Mouse (Mus musculus) embryonic facial prominence, embryonic 15.5 days (tissue): ENCODE measurements around the gene Ly6c2. TPM values are rescaled to one million over a fixed set of nuclear protein-coding genes. Genes with fewer than 3 reads are reported as not detected.
"Not testable (repeated sequence)": the region's sequence is repeated elsewhere in the genome, so short reads cannot be mapped to it uniquely, and the experiment has no call there.

Experiments used
- ATAC-seq: fragments of 200-750 bp; cut with Nextera tagmentation; 2 replicates; pipeline ENCODE4 v1.8.0; 2017; ENCODE audit warnings: low read depth, moderate TSS enrichment; ENCODE audit not compliant: insufficient number of reproducible peaks, low FRiP score, low TSS enrichment
- H3K27ac ChIP-seq: fragments of 300-500 bp; sonication (generic); replicated peaks from 2 replicates; pipeline ENCODE4 v1.5.1; 2015; ENCODE audit warnings: mild to moderate bottlenecking, inconsistent platforms
- H3K27me3 ChIP-seq: fragments of 300-500 bp; sonication (generic); 2 replicates; pipeline ENCODE4 v1.6.1; 2015; ENCODE audit warnings: inconsistent platforms
- H3K36me3 ChIP-seq: fragments of 300-500 bp; sonication (generic); 2 replicates; pipeline ENCODE4 v1.6.1; 2015; ENCODE audit warnings: mild to moderate bottlenecking, inconsistent platforms
- H3K4me1 ChIP-seq: fragments of 300-500 bp; sonication (generic); 2 replicates; pipeline ENCODE4 v1.6.1; 2015; ENCODE audit warnings: inconsistent platforms
- H3K4me2 ChIP-seq: fragments of 300-500 bp; sonication (generic); replicated peaks from 2 replicates; pipeline ENCODE4 v1.6.1; 2015; ENCODE audit warnings: mild to moderate bottlenecking, inconsistent platforms
- H3K4me3 ChIP-seq: fragments of 300-500 bp; sonication (generic); replicated peaks from 2 replicates; pipeline ENCODE4 v1.5.1; 2015; ENCODE audit warnings: mild to moderate bottlenecking, inconsistent platforms
- H3K9ac ChIP-seq: fragments of 300-500 bp; sonication (generic); 2 replicates; pipeline ENCODE4 v1.6.1; 2015; ENCODE audit warnings: inconsistent platforms
- H3K9me3 ChIP-seq: fragments of 300-500 bp; sonication (generic); replicated peaks from 2 replicates; pipeline ENCODE4 v1.6.1; 2016; ENCODE audit warnings: inconsistent platforms
- WGBS: fragments of 180-500 bp; shearing (Covaris S2); methylation state at CpG from one replicate; pipeline ENCODE4 v1.1.7; 2015; 5-methylcytosine and 5-hydroxymethylcytosine counted together
- polyA plus RNA-seq: library from polyadenylated mRNA; unstranded; fragments of >200 nt; fragmentation: Nextera tagmentation; extraction: Ambion mirVana; gene quantifications from 2 replicates; pipeline ENCODE4 v1.2.1, GENCODE M21; 2015

Gene Ly6c2
- polyA plus RNA-seq, 1 experiment from 2014 or later, result 1.8 TPM

DNA sequence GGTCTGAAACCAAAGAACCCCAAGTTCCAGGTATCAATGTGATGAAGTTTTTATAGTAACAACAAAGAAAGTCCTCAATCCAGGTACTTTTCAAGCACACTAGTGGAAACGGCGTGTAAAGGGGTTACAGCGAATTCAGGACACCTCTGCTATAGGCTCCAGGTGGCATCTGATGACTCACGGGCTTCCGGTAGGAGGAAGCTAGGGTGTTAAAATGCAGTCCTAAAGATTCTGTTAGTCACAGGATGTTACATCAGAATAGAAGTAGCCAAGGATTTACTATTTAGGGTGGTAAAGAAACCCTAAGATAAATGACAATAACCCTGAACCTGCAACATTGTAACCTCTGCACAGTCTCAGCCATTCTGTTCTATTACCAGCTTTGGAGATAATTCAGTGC lies 5.7 kb upstream of the Ly6c2 start:
- not testable (repeated sequence) for H3K4me1 ChIP-seq, H3K4me2 ChIP-seq, H3K27ac ChIP-seq, H3K36me3 ChIP-seq, ATAC-seq, H3K27me3 ChIP-seq, H3K9me3 ChIP-seq, H3K9ac ChIP-seq, H3K4me3 ChIP-seq
- 86% methylated on average over 5 of the region's 5 CpGs for WGBS

DNA sequence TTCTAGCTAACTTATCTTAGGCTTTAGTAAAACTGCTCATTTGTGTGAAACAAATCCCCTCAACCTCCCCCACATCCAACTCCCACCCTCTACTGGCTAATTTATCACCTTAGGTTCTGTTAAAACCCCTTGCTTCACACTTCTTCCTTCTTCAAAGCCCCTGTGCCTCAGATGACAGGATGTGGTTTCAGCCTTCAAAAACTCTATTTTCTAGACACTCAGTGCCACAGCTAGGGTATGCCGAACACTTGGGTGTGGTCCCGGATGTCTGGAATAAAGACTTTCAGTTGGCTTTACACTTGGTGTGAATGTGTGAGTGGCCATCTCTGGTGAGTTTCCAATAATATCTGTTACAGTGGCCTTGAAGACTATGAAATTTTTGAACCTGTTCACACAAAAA lies 4.8 kb upstream of the Ly6c2 start:
- 79% methylated on average over 2 of the region's 2 CpGs for WGBS
- Histone ChIP-seq H3K4me2 (no peak overlapping the region), H3K9me3 (no peaks in the 10 kb centered on the region), H3K4me1 (no peaks in the 10 kb centered on the region), H3K4me3 (no peak overlapping the region), H3K36me3 (no peaks in the 10 kb centered on the region), H3K9ac (no peak overlapping the region), H3K27me3 (no peaks in the 10 kb centered on the region), H3K27ac (no peak overlapping the region)
- ATAC-seq, result no peak

DNA sequence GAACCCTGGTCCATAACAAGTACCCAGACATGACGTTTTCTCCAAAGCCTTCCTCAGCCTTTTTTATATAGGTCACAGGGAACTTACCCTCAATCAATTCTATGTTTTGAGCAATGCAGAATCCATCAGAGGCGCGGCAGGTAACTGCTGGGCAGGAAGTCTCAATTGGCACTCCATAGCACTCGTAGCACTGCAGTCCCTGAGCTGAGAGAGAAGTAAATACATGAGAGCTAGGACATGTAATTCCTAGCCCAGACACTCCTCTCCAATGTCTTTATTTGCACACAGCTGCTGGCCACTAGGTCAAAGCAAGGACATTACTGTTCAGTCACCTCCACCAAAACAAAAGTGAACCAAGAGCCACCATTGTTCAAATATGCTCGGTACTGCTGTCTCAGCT lies 1.3 kb downstream of the Ly6c2 start:
- H3K4me1 ChIP-seq, H3K4me2 ChIP-seq, ATAC-seq, H3K9ac ChIP-seq, H3K36me3 ChIP-seq, H3K27me3 ChIP-seq, H3K9me3 ChIP-seq, H3K4me3 ChIP-seq, H3K27ac ChIP-seq: not testable (repeated sequence)
- 81% methylated on average over 2 of the region's 5 CpGs for WGBS

DNA sequence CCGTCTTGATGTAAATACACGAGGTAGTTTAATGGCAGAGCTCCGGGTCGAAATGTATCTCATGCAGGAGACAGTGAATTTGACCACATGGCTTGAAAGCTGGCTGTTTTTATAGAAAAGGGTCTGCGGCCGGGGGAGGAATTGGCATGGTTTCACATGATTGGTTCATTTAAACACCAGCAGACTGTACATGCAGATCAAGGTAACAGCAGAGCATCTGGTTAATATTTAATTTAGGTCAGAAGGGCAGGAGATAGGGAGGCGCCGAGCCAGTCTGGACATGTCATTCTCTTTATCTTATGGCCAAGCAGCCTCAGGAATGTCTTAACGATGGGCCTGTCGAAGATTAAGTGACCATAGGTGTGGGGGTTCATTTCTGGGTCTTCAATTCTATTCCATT lies 12.5 kb downstream of the Ly6c2 start:
- H3K36me3 ChIP-seq, result no peaks in the 10 kb centered on the region
- no peaks in the 10 kb centered on the region for H3K27me3 ChIP-seq
- no peak overlapping the region for H3K27ac ChIP-seq
- H3K4me3 ChIP-seq, result no peak overlapping the region
- H3K9ac ChIP-seq, result no peak overlapping the region
- no peaks in the 10 kb centered on the region for H3K9me3 ChIP-seq
- no peak for ATAC-seq
- H3K4me1 ChIP-seq, result no peaks in the 10 kb centered on the region
- H3K4me2 ChIP-seq, result no peak overlapping the region
- 84% methylated on average over 10 of the region's 10 CpGs for WGBS

DNA sequence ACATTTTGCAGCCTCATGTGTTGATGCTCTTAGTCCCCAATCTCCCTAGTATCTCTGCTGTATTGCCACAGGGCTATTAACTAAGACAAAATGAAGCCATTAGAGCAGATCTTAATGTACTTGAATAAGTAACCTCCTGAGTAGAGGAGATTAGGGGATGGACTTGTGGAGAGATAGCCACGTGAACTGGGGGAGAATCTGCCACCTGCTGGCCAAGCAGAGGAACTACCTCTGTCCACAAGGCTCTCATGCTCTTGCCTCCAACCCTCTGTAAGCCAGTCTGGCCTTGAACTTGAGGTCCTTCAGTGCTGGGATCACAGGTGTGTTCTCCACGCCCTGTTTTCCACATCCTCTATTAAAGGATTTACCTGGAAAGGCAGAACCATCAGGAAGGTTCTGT lies 23.7 kb downstream of the Ly6c2 start:
- 10% methylated on average over 2 of the region's 2 CpGs for WGBS
- H3K4me2 ChIP-seq, result not testable (repeated sequence)

DNA sequence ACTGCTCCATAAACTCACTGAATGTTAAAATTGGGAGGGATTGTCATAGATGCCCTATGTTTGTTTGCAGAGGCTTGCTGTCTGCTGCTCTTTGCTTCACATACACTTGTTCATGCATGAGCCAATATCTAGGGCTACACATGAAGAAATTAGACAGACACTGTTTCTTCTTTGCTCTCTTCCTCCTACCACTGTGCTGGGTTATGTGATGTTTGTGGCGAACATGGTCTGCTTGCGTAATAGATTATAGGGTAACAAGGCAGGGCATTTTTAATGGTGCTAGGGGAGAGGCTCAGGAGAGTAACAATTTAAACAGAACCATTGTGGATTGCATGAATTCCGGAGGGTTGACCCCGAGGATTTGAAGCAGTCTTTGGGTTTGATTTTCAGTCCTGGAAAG lies 41.8 kb downstream of the Ly6c2 start:
- Histone ChIP-seq H3K4me3 (no peak overlapping the region), H3K9me3 (no peaks in the 10 kb centered on the region), H3K27ac (no peak overlapping the region), H3K27me3 (no peaks in the 10 kb centered on the region), H3K4me1 (no peaks in the 10 kb centered on the region), H3K4me2 (no peak overlapping the region), H3K9ac (no peak overlapping the region), H3K36me3 (no peaks in the 10 kb centered on the region)
- WGBS, result 86% methylated on average over 4 of the region's 4 CpGs
- no peak for ATAC-seq

More for the DNA sequence above, 23.7 kb downstream of the Ly6c2 start:
- not testable (repeated sequence) for H3K27me3 ChIP-seq, H3K9ac ChIP-seq, ATAC-seq, H3K27ac ChIP-seq, H3K36me3 ChIP-seq, H3K4me3 ChIP-seq, H3K9me3 ChIP-seq, H3K4me1 ChIP-seq

DNA sequence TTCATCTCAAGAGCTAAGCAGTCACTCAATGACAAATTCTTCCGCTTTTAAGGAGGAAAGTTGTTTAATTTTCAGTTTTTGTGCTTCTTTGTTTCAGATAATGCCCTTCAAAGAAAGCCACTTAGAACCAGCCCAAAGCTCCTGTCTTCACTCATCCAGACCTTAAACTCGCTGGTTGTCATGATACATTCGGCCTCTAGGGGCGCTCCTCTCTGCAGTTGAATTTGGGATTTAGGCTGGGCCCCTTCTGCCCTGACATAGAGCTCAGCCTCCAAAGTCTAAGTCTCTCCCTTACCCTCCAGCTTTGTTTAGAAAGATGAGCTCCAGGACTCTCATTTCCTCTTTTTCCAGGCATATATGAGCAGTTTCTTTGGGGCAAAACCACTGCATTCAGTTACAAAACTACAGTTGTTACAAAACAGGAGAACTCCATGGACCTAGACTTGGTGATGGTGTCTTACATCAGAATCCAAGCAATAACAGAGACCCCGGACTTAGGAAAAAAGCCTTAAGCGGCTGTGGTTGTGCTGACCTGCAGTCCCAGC lies 49.7 kb downstream of the Ly6c2 start:
- not testable (repeated sequence) for H3K9ac ChIP-seq, H3K27me3 ChIP-seq, ATAC-seq, H3K4me1 ChIP-seq, H3K4me2 ChIP-seq, H3K27ac ChIP-seq, H3K36me3 ChIP-seq, H3K4me3 ChIP-seq, H3K9me3 ChIP-seq
- WGBS, result 30% methylated on average over 6 of the region's 6 CpGs

DNA sequence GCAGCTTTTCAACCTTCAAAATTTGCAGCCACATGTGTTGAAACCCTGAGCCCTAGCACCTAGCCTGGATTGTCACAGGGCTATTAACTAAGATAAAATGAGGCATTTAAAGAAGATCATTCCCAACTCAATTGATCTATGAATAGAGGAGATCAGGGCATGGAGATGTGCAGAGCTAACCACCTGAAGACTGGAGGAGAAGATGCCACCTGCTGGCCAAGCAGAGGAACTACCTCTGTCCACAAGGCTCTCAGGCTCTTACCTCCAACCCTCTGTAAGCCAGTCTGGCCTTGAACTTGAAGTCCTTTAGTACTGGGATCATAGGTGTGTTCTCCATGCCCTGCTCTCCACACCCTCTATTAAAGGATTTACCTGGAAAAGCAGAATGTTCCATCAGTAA lies 51.3 kb downstream of the Ly6c2 start:
- no peaks in the 10 kb centered on the region for H3K36me3 ChIP-seq
- H3K27ac ChIP-seq, result no peak overlapping the region
- H3K9ac ChIP-seq, result no peak overlapping the region
- no peaks in the 10 kb centered on the region for H3K27me3 ChIP-seq
- no peaks in the 10 kb centered on the region for H3K9me3 ChIP-seq
- H3K4me3 ChIP-seq, result no peak overlapping the region
- ATAC-seq, result no peak
- no peaks in the 10 kb centered on the region for H3K4me1 ChIP-seq
- no peak overlapping the region for H3K4me2 ChIP-seq

Other genes with a start within 250 kb of the Ly6c2 start
- gene 2010109I03Rik, start 214.9 kb downstream of the Ly6c2 start, polyA plus RNA-seq, result 0.72 and 0.98 TPM in 2 replicates
- 0.41 TPM in 1 of 2 replicates, not detected in the other for gene Ly6i, start 128.5 kb downstream of the Ly6c2 start, polyA plus RNA-seq
- 11.2 and 11.3 TPM in 2 replicates for gene Ly6a, start 113.9 kb downstream of the Ly6c2 start, polyA plus RNA-seq
- gene Ly6c1, start 63.1 kb downstream of the Ly6c2 start, polyA plus RNA-seq, result 16.9 and 20.4 TPM in 2 replicates
- gene Ly6g, start 43.3 kb upstream of the Ly6c2 start, polyA plus RNA-seq, result not detected in 2 replicates
- gene BC025446, start 104.4 kb upstream of the Ly6c2 start, polyA plus RNA-seq, result not detected in 2 replicates
- not detected in 2 replicates for gene Ly6f, start 156.5 kb upstream of the Ly6c2 start, polyA plus RNA-seq